Mouse (Mus musculus) bone marrow, adult 2 months (tissue): Measurements from ENCODE around the gene Lat2.

Experiments used
- CTCF ChIP-seq: fragments of 200-500 bp; IDR thresholded peaks from 2 replicates; pipeline ENCODE4 v1.5.1; 2011; ENCODE audit warnings: low read length, control low read depth; ENCODE audit not compliant: control insufficient read depth, insufficient read depth
- POLR2A ChIP-seq: fragments of 200-500 bp; IDR thresholded peaks from 2 replicates; pipeline ENCODE4 v1.6.1; 2011; ENCODE audit warnings: low read depth, mild to moderate bottlenecking, control low read depth, low read length, borderline replicate concordance; ENCODE audit not compliant: control insufficient read depth

- TF ChIP-seq CTCF (no peak), POLR2A (no peak)
Observed at GRCm38 (mm10) chr5:134571730-134572507, 42.9 kb downstream of the Lat2 start.
